Mouse (Mus musculus): Measurements from ENCODE around the gene Gpcpd1.

The Gpcpd1 gene

DNA sequence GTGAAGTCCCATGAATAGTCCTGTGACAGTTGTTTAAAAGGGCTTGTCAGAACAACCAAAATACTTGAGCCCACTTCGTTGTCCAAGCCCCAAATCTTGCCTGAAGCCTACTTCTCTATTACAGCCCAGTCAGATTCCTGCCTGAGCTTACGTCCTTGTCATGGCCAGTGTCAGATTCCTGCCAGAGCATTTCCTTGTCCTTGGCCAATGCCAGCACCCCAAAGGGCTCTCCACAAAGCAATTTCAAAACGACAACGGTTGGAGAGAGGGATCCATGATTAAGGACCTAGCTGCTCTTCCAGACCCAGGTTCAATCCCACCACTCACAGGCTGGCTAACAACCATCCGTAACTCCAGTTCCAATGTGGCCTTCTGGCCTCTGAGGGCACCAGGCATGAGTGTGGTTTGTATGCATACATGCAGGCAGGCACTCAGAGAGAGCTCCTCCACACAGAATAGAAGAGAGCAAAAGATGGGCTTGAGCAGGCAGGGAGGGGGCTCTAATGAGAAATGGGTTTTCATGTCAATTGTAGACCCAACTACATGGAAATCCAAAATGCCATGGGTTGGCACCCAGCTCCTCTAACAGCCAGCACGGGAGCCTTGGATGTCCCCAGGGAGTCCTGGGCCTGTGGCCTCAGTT lies 70.2 kb downstream of the Gpcpd1 start:
- DNase-seq (ENCODE audit: extremely low spot score) = no peak

DNA sequence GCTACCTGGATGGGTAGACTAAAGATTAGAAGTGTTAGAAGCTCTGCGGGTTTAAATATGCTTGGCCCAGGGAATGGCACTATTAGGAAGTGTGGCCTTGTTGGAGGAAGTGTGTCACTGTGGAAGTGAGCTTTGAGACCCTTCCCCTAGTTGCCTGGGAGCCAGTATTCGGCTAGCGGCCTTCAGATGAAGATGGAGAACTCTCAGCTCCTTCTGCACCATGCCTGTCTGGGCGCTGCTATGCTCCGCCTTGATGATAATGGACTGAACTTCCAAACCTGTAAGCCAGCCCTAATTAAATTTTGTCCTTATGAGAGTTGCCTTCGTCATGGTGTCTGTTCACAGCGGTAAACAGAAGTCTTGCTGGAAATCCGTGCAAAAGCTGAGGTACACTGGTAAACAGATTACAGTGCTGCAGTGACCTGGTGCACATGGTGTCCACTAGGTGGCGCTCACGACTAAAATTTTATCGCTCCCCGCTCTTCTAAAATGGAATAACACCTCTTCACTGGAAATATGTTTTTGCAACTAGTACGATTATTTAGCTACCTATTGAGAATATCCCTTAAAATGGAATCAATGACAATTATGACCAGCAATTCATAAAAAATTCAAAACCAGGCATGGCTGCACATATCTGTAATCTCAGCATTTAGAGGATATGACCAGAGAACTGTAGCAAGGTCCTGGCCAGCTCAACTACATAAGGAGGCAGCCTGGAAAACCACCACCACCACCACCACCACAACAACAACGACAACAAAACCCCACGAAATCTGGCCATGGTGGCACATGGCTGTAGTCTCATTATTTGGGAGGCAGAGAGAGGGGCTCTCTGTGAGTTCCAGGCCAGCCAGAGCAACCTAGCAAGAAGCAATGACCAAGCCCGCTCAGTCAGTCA lies 71.1 kb downstream of the Gpcpd1 start:
- DNase-seq (ENCODE audit: extremely low spot score) = peak; percentile 60

DNA sequence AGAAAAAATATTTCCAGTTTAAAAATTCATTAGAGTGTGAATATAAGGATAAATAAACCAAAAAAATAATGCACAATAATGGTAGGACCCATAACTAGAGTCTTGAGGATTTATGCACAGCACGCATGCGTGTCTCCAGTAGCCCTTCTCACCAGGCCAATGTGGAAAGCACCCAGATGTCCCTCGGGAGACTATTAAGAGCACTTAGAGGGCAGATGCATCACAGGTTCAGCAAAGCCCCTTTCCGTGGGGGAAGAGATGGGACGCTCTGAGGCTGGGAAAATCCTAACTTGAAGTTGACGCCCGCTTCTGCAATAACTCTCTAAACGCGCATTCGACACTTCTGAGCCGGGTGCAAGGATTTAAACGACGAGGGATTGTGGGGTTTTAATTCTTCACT lies 71.9 kb downstream of the Gpcpd1 start:
- no peak for DNase-seq (ENCODE audit: extremely low spot score)

DNA sequence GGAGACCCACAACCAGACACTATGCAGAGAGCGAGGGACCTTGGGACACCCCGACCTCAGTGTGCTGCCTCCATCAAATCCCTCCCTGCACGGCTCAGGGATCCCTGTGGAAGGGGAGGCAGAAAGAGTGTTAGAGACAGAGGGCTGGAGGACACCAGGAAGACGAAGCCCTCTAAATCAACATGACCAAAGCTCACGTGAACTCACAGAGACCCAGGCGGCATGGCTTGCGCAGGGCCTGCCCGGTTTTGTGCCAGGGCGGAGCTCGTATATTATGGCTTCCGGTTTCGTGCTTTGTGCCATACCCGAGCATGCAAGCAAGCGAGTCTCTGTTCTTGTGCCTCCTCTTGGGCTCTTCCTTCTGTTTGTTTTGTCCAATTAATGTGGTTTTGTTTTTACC lies 72.5 kb downstream of the Gpcpd1 start:
- no peak for DNase-seq (ENCODE audit: extremely low spot score)

DNA sequence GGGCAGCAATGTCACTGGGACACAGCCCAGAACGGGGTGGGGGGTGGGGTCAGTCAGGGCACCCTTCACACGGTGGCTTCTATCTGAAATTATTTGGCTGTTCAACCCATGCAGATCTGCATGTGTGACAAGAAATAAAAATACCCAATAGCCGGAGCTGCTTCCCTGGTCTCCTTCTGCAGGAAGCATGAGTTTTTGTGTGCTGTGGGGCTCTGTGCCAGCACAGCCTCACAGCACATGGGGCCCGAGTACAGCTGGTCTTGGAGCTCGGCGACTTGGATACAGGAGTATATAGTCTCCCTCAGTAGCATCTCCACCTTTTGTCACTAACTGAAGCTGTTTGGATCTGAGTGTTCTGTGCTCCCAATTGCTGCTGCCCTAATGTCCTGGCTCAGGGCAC lies 73.2 kb downstream of the Gpcpd1 start:
- no peak for DNase-seq (ENCODE audit: extremely low spot score)

DNA sequence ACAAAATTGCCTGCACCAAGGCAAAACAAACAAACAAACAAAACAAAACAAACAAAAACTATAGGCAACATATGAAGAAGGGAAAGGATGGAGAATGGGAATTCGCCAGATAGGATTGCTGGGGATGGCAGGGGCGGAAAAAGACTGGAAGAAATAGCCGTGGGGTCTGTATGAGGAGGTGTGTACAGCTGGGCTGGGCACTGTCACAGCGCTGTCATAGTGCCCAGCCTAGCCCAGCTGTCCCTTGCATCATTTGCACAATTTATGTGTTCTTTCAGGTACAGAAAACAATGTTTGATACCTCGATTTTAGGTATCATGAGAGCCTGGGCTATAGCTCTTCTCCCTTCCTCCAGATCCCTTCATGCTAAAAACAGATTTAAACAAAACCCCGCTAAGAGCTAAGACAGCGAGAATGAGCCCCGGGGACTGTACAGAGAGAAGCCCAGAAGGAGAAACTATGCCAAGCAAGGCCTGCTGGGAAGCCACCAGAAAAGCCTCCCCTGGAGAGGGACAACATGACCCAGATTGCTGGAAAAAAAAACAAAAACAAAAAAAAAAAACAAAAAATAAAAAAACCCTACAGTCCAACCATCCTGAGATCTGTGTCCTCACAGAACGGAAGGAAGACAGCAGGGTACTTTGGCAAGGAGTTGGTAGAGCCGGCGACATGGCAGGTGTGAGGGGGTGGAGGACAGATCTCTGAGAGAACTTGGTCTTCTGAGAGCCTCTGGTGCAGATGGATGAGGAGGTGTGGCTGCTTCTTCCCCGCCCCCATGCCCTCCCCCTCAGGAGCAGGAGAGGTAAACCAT lies 74.0 kb downstream of the Gpcpd1 start:
- DNase-seq (ENCODE audit: extremely low spot score) = no peak

DNA sequence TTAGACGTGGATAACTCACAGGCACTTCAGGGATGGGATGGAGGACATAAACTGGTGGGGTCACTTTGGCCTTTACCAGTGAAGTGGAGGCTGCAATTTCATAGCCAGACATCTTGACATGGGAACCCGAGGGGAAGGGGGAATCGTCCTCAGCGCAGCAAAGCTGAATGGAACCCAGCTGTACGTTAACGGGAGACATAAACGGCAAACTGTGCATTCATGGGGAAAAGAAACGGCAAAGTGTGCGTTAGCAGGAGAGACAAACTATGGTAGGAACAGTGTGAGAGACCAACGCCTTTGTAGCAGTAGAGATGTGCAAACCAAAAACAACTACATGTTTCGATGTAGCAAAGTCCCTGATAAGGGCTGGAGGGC lies 74.6 kb downstream of the Gpcpd1 start:
- no peak for DNase-seq (ENCODE audit: extremely low spot score)

DNA sequence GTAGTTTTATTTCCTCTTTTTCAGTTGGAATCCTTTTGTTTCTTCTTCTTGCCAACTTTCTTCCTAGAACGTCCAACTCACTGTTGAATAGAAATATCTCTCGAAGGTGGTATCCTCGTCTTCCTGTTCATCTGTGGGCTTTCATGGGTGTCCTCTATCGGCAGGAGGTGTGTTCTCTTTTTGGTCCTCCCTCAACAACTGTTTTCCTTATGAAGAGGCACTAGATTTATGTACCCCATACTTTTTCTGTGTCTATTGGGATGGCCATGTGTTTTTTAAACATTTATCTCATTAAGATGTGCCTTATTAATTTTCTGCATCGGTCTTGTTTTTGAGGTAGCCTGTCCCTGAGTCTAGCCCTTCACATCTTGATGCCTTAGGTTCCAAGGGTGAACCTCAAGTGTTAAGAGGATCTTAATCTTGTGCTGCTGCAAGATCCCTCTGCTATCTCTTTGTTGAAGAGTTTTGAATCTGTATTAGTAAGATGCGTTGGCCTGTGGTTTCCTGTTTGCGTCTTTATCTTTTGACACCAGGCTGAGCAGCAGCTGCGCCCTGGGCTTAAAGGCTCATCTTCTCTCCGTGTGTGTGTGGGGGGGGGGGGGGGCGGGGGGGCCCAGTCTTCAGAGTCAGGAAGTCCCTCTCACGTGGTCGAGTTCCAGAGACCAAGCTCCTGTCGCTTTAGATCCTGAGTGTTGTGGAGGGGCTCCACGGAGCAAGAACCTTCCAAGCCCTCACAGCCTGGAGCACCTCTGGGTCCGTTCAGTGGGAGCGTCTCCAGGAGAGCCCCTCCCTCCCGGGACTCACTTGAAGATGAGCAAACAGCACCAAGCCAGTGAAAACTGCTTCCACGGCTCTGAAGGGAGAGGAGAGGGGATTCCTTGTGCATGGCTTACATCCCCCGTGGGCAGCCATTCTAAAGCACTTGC lies 75.2 kb downstream of the Gpcpd1 start:
- DNase-seq (ENCODE audit: extremely low spot score) = no peak

DNA sequence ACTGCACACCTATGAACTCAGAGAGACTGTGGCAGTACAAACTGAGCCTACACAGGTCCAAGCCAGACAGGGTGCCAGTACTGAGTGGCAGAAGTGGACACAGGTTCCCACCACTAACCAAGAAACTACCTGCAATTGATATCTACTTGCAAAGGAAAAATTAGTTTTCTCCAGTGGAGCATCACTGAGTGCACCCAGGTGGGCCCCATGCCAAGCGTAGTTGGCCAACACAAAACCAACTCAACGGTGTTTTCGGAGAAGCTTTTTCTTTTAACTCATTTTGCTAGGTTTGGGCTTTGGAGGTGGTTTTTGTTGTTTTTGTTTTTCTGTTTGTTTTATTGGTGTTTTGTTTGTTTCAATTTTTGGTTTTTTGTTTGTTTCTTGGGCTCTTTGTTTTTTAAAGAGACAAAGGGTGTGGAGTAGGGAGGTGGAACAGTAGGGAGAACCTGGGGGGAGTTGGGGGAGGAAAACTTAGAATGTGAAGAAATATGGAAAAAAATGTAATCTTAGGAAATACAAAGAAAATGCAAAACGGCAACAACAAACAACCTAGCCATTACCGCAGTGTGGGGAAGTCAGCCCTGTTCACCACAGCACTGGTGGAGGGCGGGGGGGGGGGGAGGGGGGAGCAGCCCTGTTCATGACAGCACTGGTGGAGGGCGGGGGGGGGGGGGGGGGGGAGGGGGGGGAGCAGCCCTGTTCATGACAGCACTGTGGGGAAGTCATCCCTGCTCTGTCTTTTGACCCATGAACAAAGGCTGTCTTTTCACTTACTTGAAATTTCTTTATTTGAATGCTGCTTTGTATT lies 76.3 kb downstream of the Gpcpd1 start:
- no peak for DNase-seq (ENCODE audit: extremely low spot score)

DNA sequence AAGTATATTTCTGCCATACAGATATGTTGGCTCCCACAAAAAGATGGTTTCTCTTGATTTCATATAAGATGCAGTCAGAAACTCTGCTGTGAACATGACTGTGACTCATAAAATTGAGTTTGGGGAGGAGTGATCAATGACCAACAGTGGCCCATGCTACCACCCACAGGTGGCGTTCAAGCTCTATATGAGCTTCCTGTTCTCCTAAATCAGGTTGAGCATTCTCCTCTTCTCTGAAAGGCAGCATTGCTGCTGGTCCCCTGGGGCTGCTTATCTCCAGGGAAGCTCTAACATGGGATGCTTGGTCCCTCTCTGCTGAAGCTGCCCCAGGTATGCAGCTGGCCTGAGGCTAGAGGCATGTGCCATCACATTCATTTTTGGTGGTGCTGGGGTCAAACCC lies 77.8 kb downstream of the Gpcpd1 start:
- DNase-seq (ENCODE audit: extremely low spot score) = no peak

DNA sequence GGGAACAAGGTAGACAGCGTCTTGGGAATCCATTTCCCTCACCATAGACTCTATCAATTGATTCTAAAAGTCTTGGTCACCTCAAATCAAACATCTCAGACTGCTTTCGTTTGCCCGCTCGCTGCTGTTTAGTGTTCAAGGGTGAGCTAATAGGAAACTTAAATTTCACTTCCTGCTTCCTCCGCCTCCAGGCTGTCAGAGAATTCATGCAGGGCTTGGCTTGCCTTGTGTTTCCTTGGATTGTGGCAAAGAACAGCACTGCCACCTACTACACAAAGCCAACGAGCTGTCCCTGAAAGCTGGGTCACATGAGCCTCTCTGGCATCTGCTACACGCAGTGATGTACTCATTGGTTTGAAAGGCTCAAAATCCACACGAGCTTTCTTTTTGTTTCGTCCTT lies 78.3 kb downstream of the Gpcpd1 start:
- DNase-seq (ENCODE audit: extremely low spot score) = no peak

DNA sequence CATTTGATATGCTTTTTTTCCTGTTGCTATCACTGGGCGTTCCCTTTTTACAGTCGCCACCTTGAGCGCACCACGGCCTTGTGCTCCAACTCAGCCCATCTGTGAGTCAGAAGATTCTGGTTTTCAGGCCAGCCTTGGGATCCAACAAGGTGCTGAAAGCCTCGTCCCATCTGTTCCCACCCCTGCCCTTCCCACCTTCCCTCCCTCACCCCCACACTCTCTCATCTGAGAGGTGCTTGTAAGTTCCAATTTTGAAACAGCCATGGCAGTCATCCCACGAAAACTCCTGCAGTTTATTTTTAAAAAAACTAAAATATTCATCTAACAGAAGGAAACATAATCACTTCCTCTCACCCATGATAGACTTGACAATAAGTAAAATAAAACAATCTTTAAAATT lies 80.0 kb downstream of the Gpcpd1 start:
- no peak for DNase-seq (ENCODE audit: extremely low spot score)

DNA sequence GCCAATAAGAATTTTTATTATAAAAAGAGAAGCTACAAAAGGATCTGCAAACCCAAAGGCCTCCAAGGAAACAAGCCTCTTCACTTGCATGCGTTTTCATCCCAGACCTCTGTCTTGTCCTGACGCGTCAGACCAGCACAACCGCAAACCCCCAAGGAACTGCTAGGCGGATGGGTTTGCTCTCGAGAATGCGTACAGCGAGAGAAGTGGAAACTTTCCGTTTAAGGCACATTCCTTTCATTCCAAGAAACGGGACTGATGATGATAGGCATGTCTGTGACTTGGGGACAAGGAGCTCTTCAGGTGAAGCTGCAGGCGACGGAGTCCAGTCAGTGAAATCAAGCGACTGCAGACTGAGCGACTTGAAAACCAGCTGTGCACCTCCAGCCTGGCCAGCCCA lies 80.4 kb downstream of the Gpcpd1 start:
- peak; percentile 11 for DNase-seq (ENCODE audit: extremely low spot score)

DNA sequence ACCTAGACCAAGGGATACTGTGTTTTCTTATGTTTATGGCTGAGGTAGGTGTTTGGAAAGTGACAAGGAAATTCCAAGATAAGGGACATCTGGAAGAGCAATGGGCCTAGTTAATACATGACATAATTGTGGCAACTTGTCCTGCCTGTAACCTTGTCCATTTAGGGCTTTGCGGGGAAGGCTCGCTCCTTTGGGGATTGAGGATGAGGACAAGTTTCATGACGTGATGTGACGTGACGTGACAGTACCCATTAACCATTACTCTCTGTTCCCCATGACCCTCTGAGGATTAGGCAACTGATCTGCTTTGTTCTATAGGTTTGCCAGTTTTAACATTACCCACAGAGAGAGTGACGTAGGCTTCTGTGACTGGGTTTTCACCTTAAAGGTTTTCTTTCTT lies 81.7 kb downstream of the Gpcpd1 start:
- DNase-seq (ENCODE audit: extremely low spot score) = no peak

DNA sequence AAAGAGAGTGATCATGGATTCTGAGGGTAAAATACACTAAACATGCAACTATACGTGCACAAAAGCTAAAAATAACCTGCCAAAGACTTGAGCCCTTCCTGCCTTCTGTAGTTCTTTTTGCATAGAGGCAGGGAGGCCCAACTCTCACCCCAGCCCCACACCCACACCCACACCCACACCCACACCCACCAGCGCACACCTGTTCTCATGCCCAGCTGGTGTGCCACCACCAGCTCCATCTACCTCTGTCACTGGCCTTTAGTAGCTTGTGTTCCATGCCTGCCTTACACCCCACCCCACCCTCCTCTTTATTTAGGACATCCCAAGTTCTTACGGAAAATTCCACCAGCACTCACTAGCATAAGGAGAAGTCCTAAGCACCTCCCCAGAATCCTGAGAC lies 89.2 kb downstream of the Gpcpd1 start:
- no peak for DNase-seq (ENCODE audit: extremely low spot score)

DNA sequence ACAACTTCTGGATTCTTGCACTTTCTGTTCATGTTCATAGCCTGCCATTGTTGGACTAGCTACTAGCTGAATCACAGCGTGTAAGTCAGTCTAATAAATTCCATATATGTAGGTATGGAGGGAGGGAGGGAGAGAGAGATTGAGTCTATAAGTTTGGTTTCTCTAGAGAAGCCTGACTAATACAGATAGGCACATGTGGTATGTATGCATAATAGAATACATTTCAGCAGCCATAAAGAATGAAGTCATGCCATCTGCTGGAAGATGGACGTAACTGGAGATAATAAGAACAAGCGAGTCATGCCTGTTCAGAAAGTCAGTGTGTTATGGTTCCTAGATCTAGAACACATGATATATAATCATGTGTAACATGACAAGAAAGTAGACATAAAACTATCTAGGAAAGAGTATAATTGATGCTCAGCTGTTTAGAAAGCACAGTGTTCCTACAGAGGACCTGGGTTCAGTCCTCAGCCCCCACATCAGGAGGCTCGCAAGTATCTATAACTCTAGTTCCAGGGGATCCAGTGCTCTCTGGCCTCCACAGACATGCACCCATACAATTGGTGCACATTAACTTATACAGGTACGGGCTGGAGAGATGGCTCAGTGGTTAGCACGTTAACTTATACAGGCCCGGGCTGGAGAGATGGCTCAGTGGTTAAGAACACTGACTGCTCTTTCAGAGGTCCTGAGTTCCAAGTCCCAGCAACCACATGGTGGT lies 90.0 kb downstream of the Gpcpd1 start:
- DNase-seq (ENCODE audit: extremely low spot score) = no peak

DNA sequence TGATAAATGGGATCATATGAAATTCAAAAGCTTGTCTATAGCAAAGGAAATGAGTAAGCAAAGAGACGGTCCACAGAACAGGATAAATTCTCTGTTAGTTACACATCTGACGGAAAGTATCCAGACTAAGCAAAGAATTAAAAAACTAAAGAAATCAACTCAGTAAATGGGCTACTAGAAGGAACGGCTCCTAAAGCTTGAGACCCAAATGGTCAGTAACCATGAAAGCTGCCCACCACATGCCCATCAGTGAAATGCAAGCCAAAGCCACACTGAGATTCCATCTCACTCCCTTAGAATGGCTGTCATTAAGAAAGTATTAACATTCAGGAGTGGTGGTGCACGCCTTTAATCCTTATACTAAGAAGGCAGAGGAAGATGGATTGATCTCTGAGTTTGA lies 94.3 kb downstream of the Gpcpd1 start:
- DNase-seq (ENCODE audit: extremely low spot score) = no peak

DNA sequence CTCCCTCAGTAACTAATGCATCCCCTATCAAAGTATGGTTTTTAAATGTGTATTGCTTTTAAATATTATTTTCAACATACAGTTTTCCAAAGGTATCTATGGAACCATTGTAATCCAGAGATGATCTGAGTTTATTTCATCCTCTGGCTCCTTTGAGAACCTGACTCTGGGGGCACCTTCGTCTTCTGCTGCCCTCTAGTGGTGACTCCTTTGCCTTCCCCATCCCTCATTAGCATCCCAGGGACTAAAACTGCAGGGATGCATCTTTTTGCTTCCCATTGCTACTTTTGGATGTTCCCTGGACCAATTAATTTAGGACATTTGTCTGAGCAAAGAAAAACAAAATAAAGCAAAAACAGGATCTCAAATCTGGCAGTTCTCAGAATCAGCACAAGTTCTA lies 102.1 kb downstream of the Gpcpd1 start:
- peak; percentile 51 for DNase-seq (ENCODE audit: extremely low spot score)

DNA sequence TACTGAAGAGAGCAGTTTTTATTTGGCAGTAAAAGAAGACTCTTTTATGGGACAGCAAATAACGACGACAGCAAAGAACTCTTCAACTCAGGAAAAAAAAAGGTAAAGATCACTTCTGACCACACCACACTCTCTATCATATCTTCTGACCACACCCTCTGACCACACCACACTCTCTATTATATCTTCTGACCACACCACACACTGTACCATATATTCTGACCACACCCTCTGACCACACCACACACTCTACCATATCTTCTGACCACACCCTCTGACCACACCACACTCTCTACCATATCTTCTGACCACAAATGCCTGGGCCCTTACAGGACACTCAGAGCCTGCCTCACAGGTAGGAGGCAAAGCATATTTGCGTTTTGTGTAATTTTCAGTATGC lies 106.0 kb downstream of the Gpcpd1 start:
- DNase-seq (ENCODE audit: extremely low spot score) = no peak

All from embryo, embryonic 9.5 days (tissue).